In the genomic region with DNA sequence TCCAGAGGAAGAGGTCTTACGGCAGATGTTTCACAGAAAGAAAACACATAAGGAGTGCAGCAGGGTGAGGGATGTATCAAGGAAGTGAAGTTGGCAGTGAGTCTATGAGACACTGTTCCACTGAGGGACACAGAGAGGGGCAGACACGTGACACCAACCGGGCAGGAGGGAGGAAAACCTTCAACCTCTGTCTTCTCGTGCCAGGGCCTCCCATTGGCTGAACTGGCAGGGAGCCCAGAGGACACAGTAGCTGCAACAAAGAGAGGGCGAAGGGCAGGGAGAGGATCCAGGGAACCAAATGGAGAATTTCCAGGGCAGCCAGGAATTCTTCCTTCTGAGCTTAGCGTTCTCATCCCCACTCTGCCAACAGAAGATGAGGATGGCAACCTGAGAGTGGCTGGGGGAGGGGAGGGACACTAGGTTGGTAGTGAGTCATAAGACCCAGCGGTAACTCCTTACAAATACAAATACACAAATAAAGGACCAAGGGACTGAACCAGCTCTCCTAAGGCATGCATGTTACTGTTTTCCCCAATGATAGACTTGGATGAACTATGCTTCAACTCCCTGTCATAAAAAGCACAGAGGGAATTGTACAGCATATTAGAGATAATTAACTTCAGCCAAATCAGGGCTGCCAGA, we compare ENCODE assay signal across 8 mouse cellular contexts. TPM values are rescaled to one million over a fixed set of nuclear protein-coding genes. Genes with fewer than 3 reads are reported as not detected.
DNase-seq lines count a peak whose midpoint lies in the region; ATAC-seq lines count a peak whose summit lies in the region.

No protein-coding gene starts in this region.

- no peaks in the 10 kb centered on the region for H3K27me3 ChIP-seq in forebrain, embryonic 13.5 days
- no peaks in the 10 kb centered on the region for H3K27me3 ChIP-seq in lung, embryonic 16.5 days (ENCODE audit: control insufficient read depth, insufficient read depth, low read depth, low read length)

- H3K27ac ChIP-seq in forebrain, embryonic 13.5 days, result peak overlapping the region; percentile 55; the same call in 1 of the 2 replicates
- 0 out of 2 replicates have a peak overlapping the region, but pooled peaks have one; percentile 23 for H3K27ac ChIP-seq in lung, embryonic 16.5 days (ENCODE audit: low read length)

- 0 out of 2 replicates have a peak overlapping the region, but pooled peaks have one; percentile 3 for H3K4me2 ChIP-seq in forebrain, embryonic 13.5 days
- no peak overlapping the region for H3K4me2 ChIP-seq in lung, embryonic 16.5 days (ENCODE audit: low read depth, low read length)

- no peaks in the 10 kb centered on the region for H3K36me3 ChIP-seq in forebrain, embryonic 13.5 days (ENCODE audit: poor library complexity, severe bottlenecking)
- no peaks in the 10 kb centered on the region for H3K36me3 ChIP-seq in lung, embryonic 16.5 days (ENCODE audit: control insufficient read depth, insufficient read depth, low read length)

- H3K4me1 ChIP-seq in forebrain, embryonic 13.5 days, result peaks cover 14% of the 10 kb centered on the region
- peaks cover 9% of the 10 kb centered on the region for H3K4me1 ChIP-seq in lung, embryonic 16.5 days (replicated peaks; ENCODE audit: control insufficient read depth, insufficient read depth, low read length)

- WGBS in forebrain, embryonic 13.5 days, result 36% methylated on average over 7 of the region's 7 CpGs
- 28% methylated on average over 7 of the region's 7 CpGs for WGBS in lung, embryonic 16.5 days

- DNase-seq in retina, postnatal 1 day, result peak; percentile 75
- no peak for DNase-seq in retina, embryonic 14.5 days (ENCODE audit: low spot score)
- DNase-seq in heart, postnatal 10 days, result peak; percentile 80 to 85
- DNase-seq in kidney, postnatal 36 days, result peak; percentile 95 to 97
- peak; percentile 56 for DNase-seq in right cerebral cortex, postnatal 25 days
- no peak for DNase-seq in thymus, postnatal 14 days

- H3K9me3 ChIP-seq in forebrain, embryonic 13.5 days (replicated peaks), result no peaks in the 10 kb centered on the region
- H3K9me3 ChIP-seq in lung, embryonic 16.5 days (ENCODE audit: control insufficient read depth, low read length), result no peaks in the 10 kb centered on the region

- no peak overlapping the region for H3K9ac ChIP-seq in forebrain, embryonic 13.5 days
- H3K9ac ChIP-seq in lung, embryonic 16.5 days (ENCODE audit: low read length), result no peak overlapping the region

- ATAC-seq in forebrain, embryonic 13.5 days, result peak; percentile 71
- ATAC-seq in lung, embryonic 16.5 days (ENCODE audit: low read depth), result peak; percentile 93

- H3K4me3 ChIP-seq in forebrain, embryonic 13.5 days, result no peak overlapping the region
- H3K4me3 ChIP-seq in lung, embryonic 16.5 days (ENCODE audit: low read length), result no peak overlapping the region

- intact Hi-C loops in heart, postnatal 10 days (cut with DNase I), result no loop called here

RNA-seq across cellular contexts. Expression of gene Cpeb4, which starts 33.4 kb away (rescaled TPM):
- 10.4 and 12.4 TPM in 2 replicates for polyA plus RNA-seq in forebrain, embryonic 13.5 days (2015; fragmentation: Nextera tagmentation; extraction: Ambion mirVana)
- 10 to 100 TPM; 68.0 to 72.2 TPM for total RNA-seq in heart, postnatal 10 days (2021)
- 3.5 and 4.4 TPM in 2 replicates for polyA plus RNA-seq in lung, embryonic 16.5 days (2015; fragmentation: Nextera tagmentation; extraction: Ambion mirVana)

Comparison
In these comparisons a context has a peak if more than half of its experiments do, and no peak if none do; other contexts are left out.
1. DNase-seq: peak in retina, postnatal 1 day (single experiment), heart, postnatal 10 days (2 of 2), kidney, postnatal 36 days (2 of 2) and right cerebral cortex, postnatal 25 days (single experiment); none in retina, embryonic 14.5 days (single experiment) and thymus, postnatal 14 days (single experiment).